Mouse (Mus musculus) lung, embryonic 16.5 days (tissue): ENCODE results near the gene Cog5. TPM values are rescaled to one million over a fixed set of nuclear protein-coding genes. Genes with fewer than 3 reads are reported as not detected.

Experiments used
- ATAC-seq: fragments of 200-750 bp; cut with Nextera tagmentation; 2 replicates; pipeline ENCODE4 v1.8.0; 2017; ENCODE audit warnings: low read depth, mild to moderate bottlenecking, moderate library complexity
- H3K27ac ChIP-seq: fragments of 300-500 bp; sonication (generic); 2 replicates; pipeline ENCODE4 v1.5.1; 2014; ENCODE audit warnings: mild to moderate bottlenecking, control low read depth, low read length
- H3K27me3 ChIP-seq: fragments of 300-500 bp; sonication (generic); 2 replicates; pipeline ENCODE4 v1.6.1; 2014; ENCODE audit warnings: low read depth, low read length, mixed read lengths; ENCODE audit not compliant: control insufficient read depth, insufficient read depth
- H3K36me3 ChIP-seq: fragments of 300-500 bp; sonication (generic); 2 replicates; pipeline ENCODE4 v1.6.1; 2014; ENCODE audit warnings: low read length; ENCODE audit not compliant: control insufficient read depth, insufficient read depth
- H3K4me1 ChIP-seq: fragments of 300-500 bp; sonication (generic); replicated peaks from 2 replicates; pipeline ENCODE4 v1.6.1; 2014; ENCODE audit warnings: low read length, mixed read lengths; ENCODE audit not compliant: control insufficient read depth, insufficient read depth
- H3K4me2 ChIP-seq: fragments of 300-500 bp; sonication (generic); 2 replicates; pipeline ENCODE4 v1.6.1; 2014; ENCODE audit warnings: low read depth, low read length, control low read depth
- H3K4me3 ChIP-seq: fragments of 300-500 bp; sonication (generic); 2 replicates; pipeline ENCODE4 v1.5.1; 2014; ENCODE audit warnings: mild to moderate bottlenecking, low read length, control low read depth
- H3K9ac ChIP-seq: fragments of 300-500 bp; sonication (generic); 2 replicates; pipeline ENCODE4 v1.6.1; 2014; ENCODE audit warnings: low read length, control low read depth
- H3K9me3 ChIP-seq: fragments of 300-500 bp; sonication (generic); 2 replicates; pipeline ENCODE4 v1.6.1; 2016; ENCODE audit warnings: low read length; ENCODE audit not compliant: control insufficient read depth
- WGBS: fragments of 180-500 bp; shearing (Covaris S2); extraction: QIAGEN DNeasy Blood & Tissue Kit; methylation state at CpG from one replicate; pipeline ENCODE4 v1.1.7; 2014; 5-methylcytosine and 5-hydroxymethylcytosine counted together
- polyA plus RNA-seq: library from polyadenylated mRNA; unstranded; fragments of >200 nt; fragmentation: Nextera tagmentation; extraction: Ambion mirVana; gene quantifications from 2 replicates; pipeline ENCODE4 v1.2.1, GENCODE M21; 2015

Gene Cog5
- polyA plus RNA-seq, 1 experiment from 2014 or later: 27.8 TPM

GRCm38 (mm10) chr12:31701411-31701810 is 46.7 kb downstream of the Cog5 start:
- H3K27ac ChIP-seq: no peak overlapping the region
- H3K27me3 ChIP-seq: no peaks in the 10 kb centered on the region
- no peak overlapping the region for H3K4me3 ChIP-seq
- H3K4me2 ChIP-seq: no peak overlapping the region
- H3K9me3 ChIP-seq: no peaks in the 10 kb centered on the region
- peaks cover 3% of the 10 kb centered on the region; the same call in 1 of the 2 replicates for H3K36me3 ChIP-seq
- ATAC-seq: no peak
- 70% methylated on average over 5 of the region's 5 CpGs for WGBS
- H3K4me1 ChIP-seq: no peaks in the 10 kb centered on the region
- H3K9ac ChIP-seq: no peak overlapping the region

GRCm38 (mm10) chr12:31703904-31704303 is 49.2 kb downstream of the Cog5 start:
- H3K9me3 ChIP-seq: no peaks in the 10 kb centered on the region
- no peak overlapping the region for H3K4me3 ChIP-seq
- no peaks in the 10 kb centered on the region for H3K4me1 ChIP-seq
- H3K4me2 ChIP-seq: no peak overlapping the region
- no peaks in the 10 kb centered on the region for H3K27me3 ChIP-seq
- no peaks in the 10 kb centered on the region for H3K36me3 ChIP-seq
- no peak overlapping the region for H3K27ac ChIP-seq
- no peak overlapping the region for H3K9ac ChIP-seq
- ATAC-seq: no peak
- WGBS: 72% methylated on average over 6 of the region's 6 CpGs

DNA sequence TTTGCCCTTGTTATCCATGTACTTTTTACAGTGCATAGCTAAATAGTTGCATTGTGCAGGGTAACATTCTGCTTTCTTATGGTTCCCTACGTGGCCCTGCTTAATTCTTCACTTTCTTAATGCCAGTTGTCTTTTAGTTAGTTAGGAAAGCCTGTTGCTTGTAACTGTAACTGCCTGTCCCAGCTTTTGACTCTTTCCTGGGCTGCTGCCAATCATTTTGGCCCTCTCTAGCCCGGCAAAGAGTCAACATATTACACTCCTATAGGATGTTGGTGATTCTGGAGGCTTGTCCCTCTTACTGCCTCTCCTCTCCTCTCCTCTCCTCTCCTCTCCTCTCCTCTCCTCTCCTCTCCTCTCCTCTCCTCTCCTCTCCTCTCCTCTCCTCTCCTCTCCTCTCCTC is 51.5 kb downstream of the Cog5 start:
- 43% methylated on average over 2 of the region's 2 CpGs for WGBS
- Histone ChIP-seq H3K4me2 (no peak overlapping the region), H3K4me3 (no peak overlapping the region), H3K4me1 (no peaks in the 10 kb centered on the region), H3K27ac (no peak overlapping the region), H3K36me3 (no peaks in the 10 kb centered on the region), H3K9me3 (no peaks in the 10 kb centered on the region), H3K9ac (no peak overlapping the region), H3K27me3 (no peaks in the 10 kb centered on the region)
- ATAC-seq: no peak

DNA sequence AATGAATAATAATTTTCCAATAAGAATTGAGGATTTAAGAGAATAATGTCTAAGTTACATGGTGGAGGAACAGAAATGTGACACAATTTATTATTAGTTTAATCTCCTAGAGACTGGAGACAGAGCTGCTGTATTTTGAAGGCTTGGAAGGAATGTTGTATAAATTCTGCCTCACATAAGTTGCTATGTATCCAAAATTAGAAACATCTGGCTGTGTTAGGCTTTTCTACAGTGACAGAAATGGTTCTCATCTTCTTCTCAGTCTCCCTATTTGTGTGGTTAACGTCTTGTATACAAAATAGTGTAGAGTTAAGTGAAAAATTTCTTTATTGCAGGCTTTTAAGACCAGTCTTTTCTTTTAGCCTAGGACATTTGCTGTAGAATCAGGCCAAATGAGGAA is 52.9 kb downstream of the Cog5 start:
- Histone ChIP-seq H3K27ac (no peak overlapping the region), H3K4me1 (no peaks in the 10 kb centered on the region), H3K27me3 (no peaks in the 10 kb centered on the region), H3K4me2 (no peak overlapping the region), H3K36me3 (no peaks in the 10 kb centered on the region), H3K9me3 (no peaks in the 10 kb centered on the region), H3K9ac (no peak overlapping the region), H3K4me3 (no peak overlapping the region)
- WGBS: 33% methylated on average over 1 of the region's 1 CpGs
- ATAC-seq: no peak

DNA sequence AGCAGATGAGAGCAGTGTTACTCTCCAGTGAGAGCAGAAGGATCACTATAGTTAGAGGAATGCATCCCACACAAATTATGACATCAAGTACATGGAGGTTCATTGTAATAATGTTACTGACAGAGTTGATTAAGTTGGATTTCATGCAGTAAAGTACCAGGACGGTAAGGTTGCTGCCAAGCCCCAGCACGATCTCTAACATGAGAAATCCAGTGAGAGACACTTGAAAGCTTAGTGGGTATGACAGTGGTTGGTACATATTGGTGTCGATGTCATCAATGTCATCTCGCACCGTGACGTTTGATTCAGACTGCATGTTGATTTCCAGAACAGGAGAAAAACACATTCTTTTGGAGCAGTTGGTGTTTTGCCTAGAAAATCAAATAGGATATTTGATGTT is 55.0 kb downstream of the Cog5 start:
- Histone ChIP-seq H3K4me3 (no peak overlapping the region), H3K27ac (no peak overlapping the region), H3K9ac (no peak overlapping the region), H3K9me3 (no peaks in the 10 kb centered on the region), H3K36me3 (no peaks in the 10 kb centered on the region), H3K27me3 (no peaks in the 10 kb centered on the region), H3K4me2 (no peak overlapping the region), H3K4me1 (no peaks in the 10 kb centered on the region)
- 83% methylated on average over 6 of the region's 6 CpGs for WGBS
- ATAC-seq: no peak

- Histone ChIP-seq H3K4me3 (no peak overlapping the region), H3K9me3 (no peaks in the 10 kb centered on the region), H3K36me3 (no peaks in the 10 kb centered on the region), H3K9ac (no peak overlapping the region), H3K4me2 (no peak overlapping the region), H3K27me3 (no peaks in the 10 kb centered on the region), H3K27ac (no peak overlapping the region), H3K4me1 (no peaks in the 10 kb centered on the region)
- no peak for ATAC-seq
- WGBS: 44% methylated on average over 5 of the region's 5 CpGs
Observed at GRCm38 (mm10) chr12:31712233-31712632, 57.6 kb downstream of the Cog5 start.

GRCm38 (mm10) chr12:31712727-31713126 is 58.1 kb downstream of the Cog5 start:
- no peak overlapping the region for H3K4me2 ChIP-seq
- WGBS: 63% methylated on average over 4 of the region's 4 CpGs
- no peak overlapping the region for H3K4me3 ChIP-seq
- no peak for ATAC-seq
- H3K36me3 ChIP-seq: no peaks in the 10 kb centered on the region
- no peak overlapping the region for H3K9ac ChIP-seq
- H3K27ac ChIP-seq: no peak overlapping the region
- no peaks in the 10 kb centered on the region for H3K4me1 ChIP-seq
- H3K27me3 ChIP-seq: no peaks in the 10 kb centered on the region
- no peaks in the 10 kb centered on the region for H3K9me3 ChIP-seq

DNA sequence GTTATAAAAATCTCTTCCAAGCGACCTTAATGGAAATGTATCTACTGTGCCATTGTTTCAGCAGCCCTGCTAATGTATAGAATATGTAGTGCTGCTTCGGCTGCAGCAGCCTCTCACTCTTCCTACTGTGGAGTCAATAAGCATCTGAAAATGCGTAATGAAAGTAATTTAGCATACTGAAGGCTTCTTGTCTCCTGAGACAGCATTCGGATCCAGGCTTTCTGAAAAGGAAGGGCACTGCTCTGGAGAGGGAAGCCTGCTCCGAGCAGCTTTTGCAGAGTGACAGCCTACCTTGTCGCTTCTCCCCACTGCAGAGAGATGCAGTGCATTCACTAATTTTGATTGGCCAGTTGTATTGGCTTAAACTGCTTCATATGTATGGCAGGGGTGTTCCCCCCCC is 58.9 kb downstream of the Cog5 start, which contains the start of gene Gpr22:
TSS of gene Gpr22 (minus strand) at position 348 of the 400 bp plus-strand sequence.
- WGBS: 46% methylated on average over 6 of the region's 6 CpGs
- Histone ChIP-seq H3K4me2 (no peak within 1 kb of the TSS), H3K9ac (no peak within 1 kb of the TSS), H3K4me3 (no peak within 1 kb of the TSS), H3K36me3 (no peaks in the 10 kb centered on the region), H3K4me1 (no peaks in the 10 kb centered on the region), H3K27me3 (no peaks in the 10 kb centered on the region), H3K27ac (no peak within 1 kb of the TSS), H3K9me3 (no peaks in the 10 kb centered on the region)
- ATAC-seq: no peak

DNA sequence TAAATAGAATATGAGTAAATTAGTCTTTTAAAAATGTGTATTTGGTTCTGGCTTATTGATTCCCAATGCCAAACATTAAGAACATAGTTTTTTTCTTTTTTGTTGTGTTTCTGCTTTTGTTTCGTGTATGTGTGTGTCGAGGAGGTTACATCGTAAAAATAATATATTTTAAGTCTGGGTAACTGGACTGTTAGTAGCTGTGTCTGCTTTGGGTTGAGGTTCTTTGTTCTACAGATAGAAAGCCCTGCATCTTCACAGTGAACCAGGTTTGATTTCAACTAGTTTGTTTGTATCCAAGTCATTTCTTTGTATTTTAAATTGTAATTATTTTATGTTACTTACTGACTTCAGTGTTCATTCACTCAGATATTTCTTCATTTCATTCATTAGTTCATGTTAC is 59.4 kb downstream of the Cog5 start:
- Histone ChIP-seq H3K4me2 (no peak overlapping the region), H3K4me1 (peaks cover under 1% of the 10 kb centered on the region; the same call in 1 of the 2 replicates), H3K9ac (no peak overlapping the region), H3K9me3 (no peaks in the 10 kb centered on the region), H3K27me3 (no peaks in the 10 kb centered on the region), H3K36me3 (no peaks in the 10 kb centered on the region), H3K4me3 (no peak overlapping the region), H3K27ac (no peak overlapping the region)
- 90% methylated on average over 3 of the region's 3 CpGs for WGBS
- ATAC-seq: no peak
